Mouse (Mus musculus): Measurements from ENCODE around the gene Wnk2. TPM values are rescaled to one million over a fixed set of nuclear protein-coding genes. Genes with fewer than 3 reads are reported as not detected.

The Wnk2 gene
- polyA plus RNA-seq, 1 experiment = not detected

GRCm38 (mm10) chr13:49162722-49163121, 14.9 kb upstream of the Wnk2 start:
- no peaks in the 10 kb centered on the region for H3K79me2 ChIP-seq (ENCODE audit: control insufficient read depth, insufficient read depth)
- H3K36me3 ChIP-seq (ENCODE audit: control insufficient read depth, insufficient read depth) = no peaks in the 10 kb centered on the region
- H3K27me3 ChIP-seq (ENCODE audit: control insufficient read depth, insufficient read depth, insufficient read length) = peaks cover 47% of the 10 kb centered on the region
- no peak overlapping the region for H3K4me2 ChIP-seq (ENCODE audit: low read depth)
- TF ChIP-seq SRF (IDR thresholded peaks at IDR 0.05; ENCODE audit: control insufficient read depth, insufficient read length, low read depth) (no peak), MAX (IDR thresholded peaks at IDR 0.05; ENCODE audit: low read depth) (no peak), E2F4 (IDR thresholded peaks at IDR 0.05; ENCODE audit: insufficient read depth) (no peak)
- H3K4me3 ChIP-seq = no peak overlapping the region
- H3ac ChIP-seq (ENCODE audit: control insufficient read depth, insufficient read length) = no peak overlapping the region

- Histone ChIP-seq H3ac (ENCODE audit: control insufficient read depth, insufficient read length) (no peak overlapping the region), H3K79me2 (ENCODE audit: control insufficient read depth, insufficient read depth) (no peaks in the 10 kb centered on the region), H3K4me2 (ENCODE audit: low read depth) (no peak overlapping the region), H3K4me3 (no peak overlapping the region), H3K27me3 (ENCODE audit: control insufficient read depth, insufficient read depth, insufficient read length) (peaks cover 49% of the 10 kb centered on the region), H3K36me3 (ENCODE audit: control insufficient read depth, insufficient read depth) (no peaks in the 10 kb centered on the region)
- TF ChIP-seq TCF12 (IDR thresholded peaks at IDR 0.05; ENCODE audit: insufficient read depth, poor library complexity, severe bottlenecking) (no peak), USF1 (IDR thresholded peaks at IDR 0.05; ENCODE audit: low read depth) (no peak), E2F4 (IDR thresholded peaks at IDR 0.05; ENCODE audit: insufficient read depth) (no peak), MYOG (IDR thresholded peaks at IDR 0.05; ENCODE audit: control insufficient read depth in 1 of 3, insufficient read depth in 1 of 3, insufficient read length in 2 of 3, low read depth in 2 of 3) (no peak), SRF (IDR thresholded peaks at IDR 0.05; ENCODE audit: control insufficient read depth, insufficient read length, low read depth) (no peak), POLR2A (IDR thresholded peaks at IDR 0.05; ENCODE audit: insufficient read length, low read depth) (no peak)
Observed at GRCm38 (mm10) chr13:49161236-49161635, 13.4 kb upstream of the Wnk2 start.

GRCm38 (mm10) chr13:49158040-49158713, 10.4 kb upstream of the Wnk2 start:
- H3K4me3 ChIP-seq = no peak overlapping the region
- no peaks in the 10 kb centered on the region for H3K36me3 ChIP-seq (ENCODE audit: control insufficient read depth, insufficient read depth)
- no peaks in the 10 kb centered on the region for H3K79me2 ChIP-seq (ENCODE audit: control insufficient read depth, insufficient read depth)
- H3K4me2 ChIP-seq (ENCODE audit: low read depth) = no peak overlapping the region
- peaks cover 51% of the 10 kb centered on the region for H3K27me3 ChIP-seq (ENCODE audit: control insufficient read depth, insufficient read depth, insufficient read length)
- no peak overlapping the region for H3ac ChIP-seq (ENCODE audit: control insufficient read depth, insufficient read length)
- no peak for TF ChIP-seq MAX (IDR thresholded peaks at IDR 0.05; ENCODE audit: low read depth)
- no peak for TF ChIP-seq SRF (IDR thresholded peaks at IDR 0.05; ENCODE audit: control insufficient read depth, insufficient read length, low read depth)
- no peak for TF ChIP-seq TCF3 (IDR thresholded peaks at IDR 0.05; ENCODE audit: insufficient read length, low read depth)
- TF ChIP-seq CEBPB (IDR thresholded peaks at IDR 0.05; ENCODE audit: insufficient read depth, poor library complexity, severe bottlenecking) = no peak
- no peak for TF ChIP-seq MYOD1 (IDR thresholded peaks at IDR 0.05; ENCODE audit: control insufficient read depth in 1 of 3, insufficient read length in 2 of 3, low read depth in 2 of 3)
- no peak for TF ChIP-seq MYOG (IDR thresholded peaks at IDR 0.05; ENCODE audit: control insufficient read depth in 1 of 3, insufficient read depth in 1 of 3, insufficient read length in 2 of 3, low read depth in 2 of 3)
- TF ChIP-seq USF1 (IDR thresholded peaks at IDR 0.05; ENCODE audit: low read depth) = no peak

- Histone ChIP-seq H3K36me3 (ENCODE audit: control insufficient read depth, insufficient read depth) (no peaks in the 10 kb centered on the region), H3K4me3 (no peak overlapping the region), H3ac (ENCODE audit: control insufficient read depth, insufficient read length) (no peak overlapping the region), H3K4me2 (ENCODE audit: low read depth) (no peak overlapping the region), H3K79me2 (ENCODE audit: control insufficient read depth, insufficient read depth) (no peaks in the 10 kb centered on the region), H3K27me3 (ENCODE audit: control insufficient read depth, insufficient read depth, insufficient read length) (peaks cover 43% of the 10 kb centered on the region)
- TF ChIP-seq TCF3 (IDR thresholded peaks at IDR 0.05; ENCODE audit: insufficient read length, low read depth) (no peak), MYOD1 (IDR thresholded peaks at IDR 0.05; ENCODE audit: control insufficient read depth in 1 of 3, insufficient read length in 2 of 3, low read depth in 2 of 3) (no peak), CEBPB (IDR thresholded peaks at IDR 0.05; ENCODE audit: insufficient read depth, poor library complexity, severe bottlenecking) (no peak), MYOG (IDR thresholded peaks at IDR 0.05; ENCODE audit: control insufficient read depth in 1 of 3, insufficient read depth in 1 of 3, insufficient read length in 2 of 3, low read depth in 2 of 3) (no peak)
Observed at GRCm38 (mm10) chr13:49156645-49157044, 8.8 kb upstream of the Wnk2 start.

- no peak overlapping the region for H3K4me2 ChIP-seq (ENCODE audit: low read depth)
- H3K36me3 ChIP-seq (ENCODE audit: control insufficient read depth, insufficient read depth) = no peaks in the 10 kb centered on the region
- no peak for TF ChIP-seq CEBPB (IDR thresholded peaks at IDR 0.05; ENCODE audit: insufficient read depth, poor library complexity, severe bottlenecking)
- no peak for TF ChIP-seq POLR2A (IDR thresholded peaks at IDR 0.05; ENCODE audit: insufficient read length, low read depth)
- TF ChIP-seq SRF (IDR thresholded peaks at IDR 0.05; ENCODE audit: control insufficient read depth, insufficient read length, low read depth) = no peak
- TF ChIP-seq E2F4 (IDR thresholded peaks at IDR 0.05; ENCODE audit: insufficient read depth) = no peak
- no peak for TF ChIP-seq POLR2AphosphoS2 (IDR thresholded peaks at IDR 0.05; ENCODE audit: insufficient read length, low read depth)
- no peak for TF ChIP-seq TCF3 (IDR thresholded peaks at IDR 0.05; ENCODE audit: insufficient read length, low read depth)
- no peak for TF ChIP-seq REST (IDR thresholded peaks at IDR 0.05; ENCODE audit: insufficient read depth, insufficient read length)
- no peak for TF ChIP-seq MAX (IDR thresholded peaks at IDR 0.05; ENCODE audit: low read depth)
- TF ChIP-seq USF1 (IDR thresholded peaks at IDR 0.05; ENCODE audit: low read depth) = no peak
- no peak for TF ChIP-seq MYOG (IDR thresholded peaks at IDR 0.05; ENCODE audit: control insufficient read depth in 1 of 3, insufficient read depth in 1 of 3, insufficient read length in 2 of 3, low read depth in 2 of 3)
- no peak for TF ChIP-seq TCF12 (IDR thresholded peaks at IDR 0.05; ENCODE audit: insufficient read depth, poor library complexity, severe bottlenecking)
- TF ChIP-seq MYOD1 (IDR thresholded peaks at IDR 0.05; ENCODE audit: control insufficient read depth in 1 of 3, insufficient read length in 2 of 3, low read depth in 2 of 3) = no peak
- no peak overlapping the region for H3ac ChIP-seq (ENCODE audit: control insufficient read depth, insufficient read length)
- H3K79me2 ChIP-seq (ENCODE audit: control insufficient read depth, insufficient read depth) = no peaks in the 10 kb centered on the region
- no peak overlapping the region for H3K4me3 ChIP-seq
- peaks cover 54% of the 10 kb centered on the region for H3K27me3 ChIP-seq (ENCODE audit: control insufficient read depth, insufficient read depth, insufficient read length)
Observed at GRCm38 (mm10) chr13:49154621-49155020, 6.8 kb upstream of the Wnk2 start.
